In genomic region chr12:85490096-85490820, GRCm38 (mm10) we compare ENCODE assay signal across 20 mouse cellular contexts. TPM values are rescaled to one million over a fixed set of nuclear protein-coding genes. Genes with fewer than 3 reads are reported as not detected.
DNase-seq lines count a peak whose midpoint lies in the region; ATAC-seq and TF ChIP-seq lines count a peak whose summit lies in the region.
"Had no signal": no experiment of that assay in that cellular context is flagged by ENCODE, and none has a peak within 500 bp of the region (broad histone marks: within the 10 kb centered on the region; RNA-seq: fewer than 3 reads in every experiment).

No protein-coding gene starts in this region.

- no peaks in the 10 kb centered on the region for H3K9me3 ChIP-seq in liver, embryonic 13.5 days (replicated peaks)
- no peaks in the 10 kb centered on the region for H3K9me3 ChIP-seq in liver, embryonic 11.5 days (ENCODE audit: control insufficient read depth, low read length)
- H3K9me3 ChIP-seq in stomach, postnatal 0 days (ENCODE audit: control insufficient read depth, low read length), result no peaks in the 10 kb centered on the region
- H3K9me3 ChIP-seq in midbrain, embryonic 10.5 days (replicated peaks), result no peaks in the 10 kb centered on the region
- H3K9me3 ChIP-seq: heart, embryonic 10.5 days; limb, embryonic 12.5 days; lung, embryonic 15.5 days; midbrain, embryonic 12.5 days had no signal

- H3K4me1 ChIP-seq in liver, embryonic 13.5 days (replicated peaks), result peaks cover 23% of the 10 kb centered on the region
- H3K4me1 ChIP-seq in liver, embryonic 11.5 days (replicated peaks; ENCODE audit: control insufficient read depth, insufficient read depth, low read length), result peaks cover 11% of the 10 kb centered on the region
- peaks cover 38% of the 10 kb centered on the region for H3K4me1 ChIP-seq in bone marrow macrophage, adult 2 months (ENCODE audit: control insufficient read depth, insufficient read depth, low read length)
- no peaks in the 10 kb centered on the region for H3K4me1 ChIP-seq in stomach, postnatal 0 days (replicated peaks; ENCODE audit: control insufficient read depth, insufficient read depth)
- peaks cover 30% of the 10 kb centered on the region for H3K4me1 ChIP-seq in midbrain, embryonic 10.5 days

- no peaks in the 10 kb centered on the region for H3K36me3 ChIP-seq in liver, embryonic 13.5 days
- no peaks in the 10 kb centered on the region for H3K36me3 ChIP-seq in liver, embryonic 11.5 days (ENCODE audit: control insufficient read depth, insufficient read depth, low read length)
- no peaks in the 10 kb centered on the region for H3K36me3 ChIP-seq in stomach, postnatal 0 days (ENCODE audit: control insufficient read depth, insufficient read depth, low read length)
- no peaks in the 10 kb centered on the region for H3K36me3 ChIP-seq in midbrain, embryonic 10.5 days
- H3K36me3 ChIP-seq: heart, embryonic 10.5 days; limb, embryonic 12.5 days; lung, embryonic 15.5 days; midbrain, embryonic 12.5 days had no signal

- no peak overlapping the region for H3K4me3 ChIP-seq in liver, embryonic 13.5 days (replicated peaks)
- no peak overlapping the region for H3K4me3 ChIP-seq in liver, embryonic 11.5 days (ENCODE audit: low read depth, low read length)
- H3K4me3 ChIP-seq in bone marrow macrophage, adult 2 months (ENCODE audit: insufficient read depth, low read length), result no peak overlapping the region
- H3K4me3 ChIP-seq in stomach, postnatal 0 days (ENCODE audit: low read depth, low read length), result no peak overlapping the region
- H3K4me3 ChIP-seq in midbrain, embryonic 10.5 days, result no peak overlapping the region
- H3K4me3 ChIP-seq: heart, embryonic 10.5 days; limb, embryonic 12.5 days; lung, embryonic 15.5 days; midbrain, embryonic 12.5 days had no signal

- no peak for TF ChIP-seq POLR2A in bone marrow macrophage, adult 2 months (IDR thresholded peaks at IDR 0.05; ENCODE audit: borderline replicate concordance, low read depth, low read length)

- H3K27me3 ChIP-seq in liver, embryonic 13.5 days, result peaks cover 48% of the 10 kb centered on the region
- H3K27me3 ChIP-seq in liver, embryonic 11.5 days (replicated peaks; ENCODE audit: control insufficient read depth, insufficient read depth, low read length), result peaks cover 19% of the 10 kb centered on the region
- H3K27me3 ChIP-seq in stomach, postnatal 0 days (ENCODE audit: control insufficient read depth, insufficient read depth, low read length), result no peaks in the 10 kb centered on the region
- peaks cover 30% of the 10 kb centered on the region for H3K27me3 ChIP-seq in midbrain, embryonic 10.5 days (ENCODE audit: low read depth, poor library complexity, severe bottlenecking)

- WGBS in liver, embryonic 13.5 days (ENCODE audit: insufficient replicate concordance), result 49% methylated on average over 10 of the region's 10 CpGs
- WGBS in liver, embryonic 11.5 days, result 64% methylated on average over 10 of the region's 10 CpGs
- 68% methylated on average over 10 of the region's 10 CpGs for WGBS in stomach, postnatal 0 days
- WGBS in midbrain, embryonic 10.5 days, result 70% methylated on average over 10 of the region's 10 CpGs

- no peak for ATAC-seq in liver, embryonic 13.5 days (ENCODE audit: low read depth)
- ATAC-seq in liver, embryonic 11.5 days (replicated peaks; ENCODE audit: low FRiP score), result no peak
- peak; percentile 3; the same call in 1 of the 2 replicates for ATAC-seq in granulocyte monocyte progenitor cell, adult 5-6 weeks (replicated peaks; ENCODE audit: poor library complexity, severe bottlenecking)
- ATAC-seq in stomach, postnatal 0 days (ENCODE audit: low FRiP score, low TSS enrichment), result no peak
- ATAC-seq: activated CD4-positive, CD25-positive, alpha-beta regulatory T cell, adult 4 months; forebrain, postnatal 0 days had no signal

- H3K9ac ChIP-seq in liver, embryonic 13.5 days, result no peak overlapping the region
- H3K9ac ChIP-seq in liver, embryonic 11.5 days (ENCODE audit: low read depth, low read length), result no peak overlapping the region
- no peak overlapping the region for H3K9ac ChIP-seq in stomach, postnatal 0 days (ENCODE audit: low read length)
- H3K9ac ChIP-seq: forebrain, postnatal 0 days; hindbrain, embryonic 14.5 days; limb, embryonic 12.5 days; lung, embryonic 15.5 days; midbrain, embryonic 12.5 days had no signal

- H3K27ac ChIP-seq in liver, embryonic 13.5 days, result peak overlapping the region; percentile 43; the same call in 1 of the 2 replicates
- H3K27ac ChIP-seq in liver, embryonic 11.5 days (ENCODE audit: low read depth, low read length), result no peak overlapping the region
- peak overlapping the region; percentile 90 for H3K27ac ChIP-seq in bone marrow macrophage, adult 2 months (ENCODE audit: insufficient read depth, low read depth, low read length)
- H3K27ac ChIP-seq in stomach, postnatal 0 days (replicated peaks), result peak overlapping the region; percentile 56; the same call in 1 of the 2 replicates
- H3K27ac ChIP-seq in midbrain, embryonic 10.5 days (replicated peaks), result no peak overlapping the region
- H3K27ac ChIP-seq: heart, embryonic 10.5 days; hindbrain, embryonic 14.5 days; limb, embryonic 12.5 days; lung, embryonic 15.5 days; midbrain, embryonic 12.5 days had no signal

- TF ChIP-seq EP300 in stomach, postnatal 0 days (optimal IDR thresholded peaks at IDR 0.05), result no peak

- DNase-seq in liver, embryonic 13.5 days, result no peak
- DNase-seq in liver, embryonic 11.5 days (ENCODE audit: low spot score), result no peak
- no peak for DNase-seq in stomach, postnatal 0 days (ENCODE audit: low spot score)
- DNase-seq in spleen, adult 12 weeks (ENCODE audit: low spot score), result no peak
- DNase-seq in midbrain, embryonic 10.5 days (ENCODE audit: low spot score), result no peak
- DNase-seq: adrenal gland, adult 8-10 months; cerebellum, adult 9-10 months; forebrain, postnatal 0 days; heart, postnatal 4 days; kidney, adult 8-10 months; kidney, postnatal 10 days; thymus, postnatal 14 days had no signal

- no peak for TF ChIP-seq CTCF in bone marrow macrophage, adult 2 months (IDR thresholded peaks at IDR 0.05; ENCODE audit: low read depth, low read length)
- TF ChIP-seq CTCF in stomach, postnatal 0 days (IDR thresholded peaks at IDR 0.05; ENCODE audit: low read depth), result no peak

- H3K4me2 ChIP-seq in liver, embryonic 13.5 days, result no peak overlapping the region
- no peak overlapping the region for H3K4me2 ChIP-seq in liver, embryonic 11.5 days
- H3K4me2 ChIP-seq in stomach, postnatal 0 days (replicated peaks; ENCODE audit: low read depth), result no peak overlapping the region
- H3K4me2 ChIP-seq: hindbrain, embryonic 14.5 days; limb, embryonic 12.5 days; lung, embryonic 15.5 days; midbrain, embryonic 12.5 days had no signal

RNA-seq across cellular contexts. Expression of gene Fos, which starts 16.6 kb away (rescaled TPM):
- polyA plus RNA-seq in liver, embryonic 13.5 days (2015; fragmentation: Nextera tagmentation; extraction: Ambion mirVana), result 1.5 and 1.7 TPM in 2 replicates
- polyA plus RNA-seq in liver, embryonic 11.5 days (2014; fragmentation: Nextera tagmentation; extraction: Ambion mirVana), result 1.3 and 1.6 TPM in 2 replicates
- polyA plus RNA-seq in bone marrow macrophage, adult 2 months (2012; ENCODE audit: insufficient read depth, insufficient read length, missing spikeins), result 64.0 and 65.2 TPM in 2 replicates
- total RNA-seq in granulocyte monocyte progenitor cell, adult 5-6 weeks (2014; fragmentation: Nextera tagmentation), result 35.1 and 50.4 TPM in 2 replicates
- 137 and 160 TPM in 2 replicates for total RNA-seq in granulocyte monocyte progenitor cell, adult 5-6 weeks (2017)
- polyA plus RNA-seq in stomach, postnatal 0 days (2015; fragmentation: Nextera tagmentation; extraction: Ambion mirVana), result 18.2 and 23.2 TPM in 2 replicates
- 0.54 and 1.1 TPM in 2 replicates for polyA plus RNA-seq in midbrain, embryonic 10.5 days (2016; fragmentation: Nextera tagmentation; extraction: Ambion mirVana)

Comparison
In these comparisons a context has a peak if more than half of its experiments do, and no peak if none do; other contexts are left out.
1. H3K27ac ChIP-seq: peak in liver, embryonic 13.5 days (single experiment), bone marrow macrophage, adult 2 months (single experiment) and stomach, postnatal 0 days (single experiment); none in liver, embryonic 11.5 days (single experiment) and midbrain, embryonic 10.5 days (single experiment).